Mouse (Mus musculus): ENCODE data around the gene Lrrtm3. TPM values are rescaled to one million over a fixed set of nuclear protein-coding genes. Genes with fewer than 3 reads are reported as not detected.

The Lrrtm3 gene
- total RNA-seq, 2 experiments from 2014 or later = 54.4 to 58.2 TPM

GRCm38 (mm10) chr10:63950867-63951266 lies 139.2 kb downstream of the Lrrtm3 start:
- no peak for DNase-seq (ENCODE audit: extremely low spot score in 1 of 2, low spot score in 2 of 2)
- intact Hi-C loops (cut with DNase I) = no loop called here

- no peak for DNase-seq (ENCODE audit: extremely low spot score in 1 of 2, low spot score in 2 of 2)
- intact Hi-C loops (cut with DNase I) = no loop called here
Measured at GRCm38 (mm10) chr10:63947266-63947665, 142.8 kb downstream of the Lrrtm3 start.

GRCm38 (mm10) chr10:63945534-63945933 lies 144.5 kb downstream of the Lrrtm3 start:
- no peak for DNase-seq (ENCODE audit: extremely low spot score in 1 of 2, low spot score in 2 of 2)
- intact Hi-C loops (cut with DNase I) = no loop called here

GRCm38 (mm10) chr10:63933946-63934345 lies 156.1 kb downstream of the Lrrtm3 start:
- intact Hi-C loops (cut with DNase I) = no loop called here
- no peak for DNase-seq (ENCODE audit: extremely low spot score in 1 of 2, low spot score in 2 of 2)

- no peak for DNase-seq (ENCODE audit: extremely low spot score in 1 of 2, low spot score in 2 of 2)
- intact Hi-C loops (cut with DNase I) = loop anchor here (10.0 kb wide), 1 partner anchor 1697 kb away; no protein-coding TSS in a partner anchor
Measured at GRCm38 (mm10) chr10:63927334-63927733, 162.7 kb downstream of the Lrrtm3 start, which contains the start of gene Gm10118. Gene Gm10118, minus strand, starts transcription at chr10:63927434.

- intact Hi-C loops (cut with DNase I) = no loop called here
- DNase-seq (ENCODE audit: extremely low spot score in 1 of 2, low spot score in 2 of 2) = no peak
Measured at GRCm38 (mm10) chr10:63908878-63909277, 181.2 kb downstream of the Lrrtm3 start.

GRCm38 (mm10) chr10:63899891-63900290 lies 190.2 kb downstream of the Lrrtm3 start:
- intact Hi-C loops (cut with DNase I) = no loop called here
- DNase-seq (ENCODE audit: extremely low spot score in 1 of 2, low spot score in 2 of 2) = no peak

GRCm38 (mm10) chr10:63894612-63895011 lies 195.5 kb downstream of the Lrrtm3 start:
- intact Hi-C loops (cut with DNase I) = no loop called here
- no peak for DNase-seq (ENCODE audit: extremely low spot score in 1 of 2, low spot score in 2 of 2)

GRCm38 (mm10) chr10:63886449-63887088 lies 203.5 kb downstream of the Lrrtm3 start:
- DNase-seq (ENCODE audit: extremely low spot score in 1 of 2, low spot score in 2 of 2) = peak in 1 of 2 experiments; percentile 5
- intact Hi-C loops (cut with DNase I) = no loop called here

GRCm38 (mm10) chr10:63880462-63880903 lies 209.6 kb downstream of the Lrrtm3 start:
- DNase-seq (ENCODE audit: extremely low spot score in 1 of 2, low spot score in 2 of 2) = peak in 1 of 2 experiments; percentile 3
- intact Hi-C loops (cut with DNase I) = no loop called here

Other genes with a start within 250 kb of the Lrrtm3 start
- gene Gm10118, start 162.8 kb downstream of the Lrrtm3 start, total RNA-seq (2021) = 1 to 10 TPM; 4.6 to 5.4 TPM